Mouse (Mus musculus) thymus, postnatal 0 days (tissue): ENCODE measurements around the gene Tcea3. TPM values are rescaled to one million over a fixed set of nuclear protein-coding genes. Genes with fewer than 3 reads are reported as not detected.

Experiments
- DNase-seq: peaks from one replicate; pipeline ENCODE4 v3.0.0-alpha.2; 2015; ENCODE audit warnings: low spot score
- polyA plus RNA-seq: library from polyadenylated mRNA; unstranded; fragments of >200 nt; fragmentation: Nextera tagmentation; extraction: Ambion mirVana; gene quantifications from 2 replicates; pipeline ENCODE4 v1.2.1, GENCODE M21; 2015

Tcea3 gene
- polyA plus RNA-seq, 1 experiment from 2014 or later: 1.2 TPM

DNA sequence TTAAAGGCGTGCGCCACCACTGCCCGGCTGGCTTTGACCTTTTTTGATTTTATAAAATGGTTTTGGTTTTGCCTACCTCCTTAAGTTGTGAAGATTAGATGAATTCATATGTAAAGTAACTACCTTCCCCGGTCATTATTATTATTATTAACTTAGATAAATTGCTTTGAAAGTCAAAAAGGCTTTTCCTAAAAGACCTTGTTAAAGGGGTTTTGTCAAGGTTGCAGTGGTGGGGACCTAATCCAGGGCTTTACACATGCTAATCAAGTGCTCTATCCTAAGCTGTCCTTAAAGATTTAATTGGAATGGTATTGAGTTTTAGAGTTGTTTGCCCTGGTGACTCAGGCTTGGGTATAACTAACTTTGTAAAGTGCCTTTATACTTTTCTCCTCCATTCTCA is 70.1 kb downstream of the Tcea3 start:
- no peak for DNase-seq

DNA sequence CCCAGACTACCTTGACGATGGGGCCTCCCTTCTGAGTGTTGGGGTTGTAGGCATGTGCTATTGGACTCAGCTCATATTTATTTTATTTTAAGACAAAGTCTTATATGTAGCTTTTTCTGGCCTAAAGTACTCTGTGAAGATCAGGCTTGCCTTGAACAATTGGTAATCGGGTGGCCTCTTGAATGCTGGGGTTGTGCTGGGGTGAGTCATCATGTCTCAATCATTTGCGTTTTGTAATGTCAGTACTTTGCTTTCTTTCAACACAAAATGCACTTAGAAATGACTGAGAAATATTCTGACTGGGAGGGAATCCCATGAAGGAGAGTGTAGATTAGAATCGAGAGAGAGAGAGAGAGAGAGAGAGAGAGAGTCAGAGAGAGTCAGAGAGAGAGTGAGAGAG is 72.5 kb downstream of the Tcea3 start:
- no peak for DNase-seq

DNA sequence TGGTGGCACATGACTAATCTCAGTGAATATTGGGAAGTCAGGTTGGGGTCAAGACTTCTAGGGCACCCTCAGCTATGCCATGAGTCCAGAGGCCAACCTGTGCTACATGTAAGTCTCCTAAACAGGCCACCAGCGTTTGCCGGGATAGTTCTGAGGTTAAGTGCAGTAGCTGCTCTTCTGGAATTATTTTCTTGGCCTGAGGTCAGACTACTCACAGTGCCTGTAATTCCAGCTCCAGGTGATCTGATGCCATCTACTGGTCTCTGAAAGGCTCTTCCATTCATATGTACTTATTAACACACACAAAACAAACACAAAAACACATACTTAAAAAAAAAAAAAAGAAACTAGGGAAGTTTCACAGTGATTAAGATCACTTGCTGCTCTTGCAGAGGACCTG is 76.7 kb downstream of the Tcea3 start:
- DNase-seq: no peak

Other genes with a start within 250 kb of the Tcea3 start
- 41.5 and 45.0 TPM in 2 replicates for gene Eloa, start 226.0 kb upstream of the Tcea3 start, polyA plus RNA-seq
- 717 and 718 TPM in 2 replicates for gene Rpl11, start 194.3 kb upstream of the Tcea3 start, polyA plus RNA-seq
- 262 and 327 TPM in 2 replicates for gene Id3, start 104.2 kb upstream of the Tcea3 start, polyA plus RNA-seq
- gene E2f2, start 75.3 kb upstream of the Tcea3 start, polyA plus RNA-seq: 58.9 and 64.1 TPM in 2 replicates
- gene Asap3, start 41.4 kb upstream of the Tcea3 start, polyA plus RNA-seq: 1.3 and 2.1 TPM in 2 replicates
- 7.5 and 8.2 TPM in 2 replicates for gene Zfp46, start 37.0 kb downstream of the Tcea3 start, polyA plus RNA-seq
- gene Hnrnpr, start 63.2 kb downstream of the Tcea3 start, polyA plus RNA-seq: 113 and 119 TPM in 2 replicates
- gene Htr1d, start 175.8 kb downstream of the Tcea3 start, polyA plus RNA-seq: not detected in 2 replicates
- 0.16 and 0.21 TPM in 2 replicates for gene 6030445D17Rik, start 214.5 kb downstream of the Tcea3 start, polyA plus RNA-seq
- gene Luzp1, start 222.0 kb downstream of the Tcea3 start, polyA plus RNA-seq: 34.0 and 36.0 TPM in 2 replicates